Mouse (Mus musculus) layer of hippocampus, postnatal 14 days (tissue): ENCODE data around the gene Zscan26. TPM values are rescaled to one million over a fixed set of nuclear protein-coding genes. Genes with fewer than 3 reads are reported as not detected.
"Not testable (repeated sequence)": the region's sequence is repeated elsewhere in the genome, so short reads cannot be mapped to it uniquely, and the experiment has no call there.

Source experiments
- DNase-seq, 2 experiments: peaks; one replicate each; pipeline ENCODE4 v3.0.0; 2021 to 2022; ENCODE audit warnings: low spot score in 2 of 2, mixed read lengths in 1 of 2
- total RNA-seq, 2 experiments: library from RNA; stranded (reverse); gene quantifications; 2 replicates each; pipeline ENCODE4 v1.2.3; 2021

Zscan26 gene
- total RNA-seq, 2 experiments from 2014 or later = 33.9 to 35.6 TPM

DNA sequence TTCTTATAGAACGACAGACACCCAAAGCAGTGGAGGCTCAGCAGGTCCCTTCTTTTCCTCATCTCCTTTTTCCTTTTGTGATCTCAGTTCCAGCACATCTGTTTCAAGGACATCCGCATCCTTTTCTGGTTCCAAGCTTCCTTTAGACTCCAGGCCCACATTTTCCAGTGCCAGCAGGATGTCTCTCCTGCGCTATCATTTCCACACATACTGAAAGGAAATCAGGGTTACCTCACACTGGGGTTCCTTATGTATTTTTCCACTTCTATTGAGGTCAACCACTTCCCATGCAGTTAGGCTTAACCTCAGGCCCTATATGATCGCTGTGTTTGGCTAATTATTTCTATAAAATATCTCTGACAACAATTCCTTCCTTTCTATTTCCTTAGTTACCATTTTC lies 18.1 kb downstream of the Zscan26 start:
- DNase-seq = no peak

DNA sequence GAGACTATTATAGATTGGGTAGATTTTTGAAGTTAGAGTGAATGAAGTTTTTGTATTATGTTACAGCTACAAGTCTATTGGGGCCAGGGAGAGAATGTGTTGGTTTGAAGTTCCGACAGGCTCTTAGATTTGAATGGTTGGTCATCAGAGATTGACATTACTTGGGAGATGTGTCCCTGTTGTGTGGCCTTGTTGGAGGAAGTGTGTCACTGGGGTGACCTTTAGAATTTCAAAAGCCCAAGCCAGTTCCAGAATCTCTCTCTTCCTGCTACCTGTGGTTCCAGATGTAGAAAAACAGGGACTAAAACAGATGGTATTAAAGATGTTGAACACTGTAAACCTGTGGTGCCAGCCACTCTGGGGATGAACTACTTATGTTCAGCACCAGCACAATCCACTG lies 25.9 kb downstream of the Zscan26 start:
- DNase-seq = no peak

GRCm38 (mm10) chr13:21423301-21423700 lies 30.2 kb downstream of the Zscan26 start:
- DNase-seq = no peak

- no peak for DNase-seq
Measured at GRCm38 (mm10) chr13:21418865-21419264, 34.7 kb downstream of the Zscan26 start.

GRCm38 (mm10) chr13:21417298-21418010 lies 36.1 kb downstream of the Zscan26 start:
- no peak for DNase-seq

DNA sequence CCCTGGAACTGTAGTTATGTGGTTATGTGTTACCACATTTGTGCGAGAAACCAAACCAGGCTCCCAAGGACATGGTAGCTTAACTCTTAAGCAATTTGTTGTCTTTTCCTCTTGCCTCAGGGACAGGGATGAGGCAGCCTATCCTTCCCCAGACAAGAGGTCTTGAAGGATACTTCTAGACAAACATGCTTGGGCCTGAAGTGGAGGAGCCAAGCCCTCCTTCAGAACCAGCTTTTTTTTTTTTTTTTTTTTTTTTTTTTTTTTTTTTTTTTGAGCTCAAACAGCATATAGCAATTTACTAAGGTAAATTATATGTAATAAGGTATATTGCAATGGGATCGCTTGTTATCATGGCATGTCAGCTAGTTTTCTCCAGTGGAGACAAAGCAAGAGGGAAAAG lies 37.8 kb downstream of the Zscan26 start:
- DNase-seq = no peak

DNA sequence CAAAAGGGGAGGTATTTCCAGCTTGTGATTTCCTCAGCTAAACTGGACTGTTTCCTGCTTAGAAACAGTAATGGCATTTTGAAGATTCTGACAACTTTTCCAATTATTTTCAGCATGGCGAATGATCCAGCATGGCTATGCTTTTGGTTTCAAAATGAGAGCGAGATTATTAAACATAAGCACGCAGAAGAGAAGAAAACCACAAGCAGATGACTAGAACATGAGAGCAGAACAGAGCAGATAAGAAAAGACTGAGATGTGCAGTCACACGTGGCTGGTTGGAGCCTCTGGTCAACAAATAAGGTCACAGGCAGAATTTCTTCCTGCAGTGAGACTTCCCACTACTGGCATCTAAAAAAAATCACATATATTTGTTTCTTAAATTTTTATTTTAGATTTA lies 38.3 kb downstream of the Zscan26 start:
- DNase-seq = no peak

DNA sequence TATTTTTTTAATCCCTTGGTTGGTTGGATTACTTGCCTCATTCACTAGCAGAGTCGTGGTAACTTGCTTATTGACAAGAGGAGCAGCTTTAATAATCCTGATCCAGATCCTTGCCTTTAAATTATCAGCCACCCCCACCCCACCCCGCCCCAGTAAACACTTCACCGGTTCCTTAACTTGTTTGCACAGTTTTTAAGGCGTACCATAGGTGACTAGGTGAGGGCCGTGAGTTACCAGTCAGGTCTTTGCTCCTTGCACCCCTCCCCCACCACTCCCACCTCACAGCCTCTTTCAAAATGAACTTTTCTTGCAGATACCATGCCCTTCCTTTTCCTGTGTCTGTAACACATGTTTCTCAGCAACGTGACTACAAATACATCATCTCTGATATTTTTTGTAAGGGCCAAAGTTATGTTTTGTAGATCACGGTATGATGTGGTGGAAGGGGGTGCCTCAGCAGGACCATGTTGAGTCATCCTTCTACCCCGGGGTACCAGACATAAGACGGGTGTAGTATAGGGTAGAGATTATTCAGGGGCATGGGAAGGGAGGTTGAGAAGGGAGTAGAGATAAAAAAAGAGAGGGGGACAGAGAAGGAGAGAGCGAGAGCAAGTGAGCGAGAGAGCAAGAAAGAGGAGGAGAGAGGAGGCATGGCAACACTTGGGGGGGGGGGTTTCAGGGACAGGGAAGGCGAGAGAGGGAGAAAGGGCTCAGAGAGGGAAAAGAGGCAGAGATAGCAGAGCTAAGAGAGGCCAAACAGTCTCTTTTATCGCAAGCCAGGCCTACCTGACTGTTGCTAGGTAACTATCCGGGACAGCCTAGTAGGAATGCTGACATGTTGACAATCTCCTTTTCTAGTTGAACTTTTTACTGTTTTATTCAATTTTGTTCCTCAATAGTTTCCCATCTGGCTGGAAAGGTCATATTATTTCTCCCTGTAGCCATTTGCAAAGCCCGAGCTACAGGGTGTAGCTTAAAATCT lies 39.0 kb downstream of the Zscan26 start:
- no peak for DNase-seq

- DNase-seq = no peak
Measured at GRCm38 (mm10) chr13:21408805-21409459, 44.6 kb downstream of the Zscan26 start.

DNA sequence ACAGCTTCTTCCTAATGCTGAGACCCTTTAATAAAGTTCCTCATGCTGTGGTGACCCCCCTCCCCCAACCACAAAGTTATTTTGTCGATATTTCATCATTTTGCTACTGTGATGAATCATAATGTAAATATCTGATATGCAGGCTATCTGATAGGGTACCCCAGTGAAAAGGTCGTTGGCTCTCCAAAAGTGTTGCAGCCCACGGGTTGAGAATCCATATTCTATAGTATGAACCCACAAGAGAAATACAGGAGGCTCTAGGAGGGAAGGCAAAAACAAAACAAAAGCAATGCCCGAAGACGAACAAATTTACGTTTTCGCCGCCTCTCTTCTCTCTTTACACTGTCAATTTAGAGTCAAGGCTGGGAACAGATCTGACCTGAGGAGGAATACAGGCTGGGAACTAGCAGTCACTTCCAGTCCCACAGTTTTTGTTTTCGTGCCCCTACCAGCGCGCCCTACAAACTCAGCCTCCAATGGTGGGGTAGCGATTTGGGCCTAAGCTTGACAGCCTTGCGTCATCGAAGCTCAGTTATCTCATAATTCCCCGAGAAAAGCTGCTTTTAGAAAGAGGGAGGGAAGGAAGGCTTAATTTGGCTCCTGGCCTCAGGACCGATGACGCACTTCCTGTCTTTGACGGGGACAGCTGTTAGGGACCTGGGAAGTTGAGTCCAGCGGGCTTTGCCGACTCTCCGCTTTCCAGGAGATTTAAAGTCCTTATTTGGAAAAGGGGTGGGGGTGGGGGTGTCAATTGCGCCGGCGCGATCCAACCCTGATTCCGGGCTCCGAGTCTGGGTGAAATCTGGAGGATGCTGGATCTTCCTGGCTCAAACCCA lies 45.3 kb downstream of the Zscan26 start:
- peak; percentile 79 to 92 for DNase-seq

GRCm38 (mm10) chr13:21407341-21407740 lies 46.2 kb downstream of the Zscan26 start:
- no peak for DNase-seq

DNA sequence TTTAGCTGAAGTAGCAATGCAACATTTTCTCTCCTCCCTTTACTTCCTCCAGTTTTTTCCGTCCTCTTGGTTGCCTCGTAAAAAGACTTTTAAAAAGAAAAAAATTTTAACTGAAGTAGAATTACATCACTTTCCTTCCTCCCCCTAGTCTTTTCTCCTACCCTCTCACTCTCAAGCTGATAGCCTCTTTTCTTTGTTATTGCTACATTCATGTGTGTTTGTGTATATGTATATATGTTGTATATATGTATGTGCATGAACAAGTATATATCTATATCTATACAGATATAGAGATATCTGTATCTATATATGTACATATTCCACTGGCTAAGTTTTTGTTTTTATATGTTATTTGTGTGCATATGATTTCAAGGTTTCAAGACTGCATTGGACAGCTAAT lies 50.7 kb downstream of the Zscan26 start:
- DNase-seq = no peak

DNA sequence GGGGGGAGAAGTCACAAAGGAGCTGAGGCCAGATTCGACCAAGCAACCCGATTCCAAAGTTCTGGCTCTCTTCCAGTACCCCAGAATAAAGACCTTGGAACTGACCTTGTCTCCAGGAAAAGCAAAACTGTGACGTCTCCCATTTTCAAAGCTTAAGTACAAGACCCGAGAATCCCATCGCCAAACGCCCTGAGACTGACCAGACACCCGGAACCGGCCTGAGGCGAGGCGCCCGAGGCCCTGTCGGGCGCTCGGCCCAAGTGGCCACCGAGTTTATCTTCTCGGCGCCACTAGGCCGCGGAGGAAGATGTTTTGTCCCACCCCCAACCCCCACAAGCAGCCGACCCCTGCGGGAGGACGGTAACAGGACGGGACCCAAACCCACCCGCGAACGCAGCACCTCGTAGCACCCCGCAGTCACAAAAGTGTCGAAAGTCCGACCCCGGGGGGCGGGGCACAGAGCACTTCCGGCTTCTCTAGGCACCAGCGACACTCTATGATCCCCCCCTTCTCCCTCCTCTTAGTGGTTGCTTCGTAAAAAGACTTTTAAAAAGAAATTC lies 51.2 kb downstream of the Zscan26 start, which contains the start of gene Zkscan3:
Gene Zkscan3, minus strand, starts transcription at position 469 of the 560 bp plus-strand sequence.
- peak; percentile 78 to 87 for DNase-seq

DNA sequence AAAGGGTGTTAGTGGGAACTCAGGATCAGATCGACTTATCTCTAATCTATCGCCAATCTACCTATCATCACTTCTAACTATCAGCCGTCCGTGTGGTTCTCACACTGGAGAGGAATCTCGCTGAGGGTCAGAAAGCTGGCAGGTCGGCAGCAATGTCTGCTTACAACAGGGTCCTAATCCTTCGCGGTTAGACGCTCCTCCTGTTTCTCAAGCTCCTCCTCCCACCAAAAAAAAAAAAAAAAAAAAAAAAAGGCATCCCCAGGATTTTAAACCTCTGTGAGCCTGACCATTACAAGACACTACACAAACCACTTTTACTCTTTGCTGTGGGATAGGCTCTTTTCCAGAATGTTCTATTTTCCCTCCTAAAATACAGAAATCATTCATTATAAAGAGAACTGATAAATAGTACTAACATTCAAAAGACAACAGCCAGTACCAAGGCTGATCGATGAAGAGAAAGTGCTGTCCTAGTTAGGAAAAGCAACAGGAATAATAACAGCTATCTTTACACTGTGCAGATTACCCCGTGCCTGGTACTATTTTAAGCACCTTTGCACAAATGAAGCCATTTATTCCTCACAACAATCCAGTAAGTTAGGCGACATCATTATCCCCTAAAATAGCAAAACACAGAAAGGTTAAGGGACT lies 51.8 kb downstream of the Zscan26 start:
- DNase-seq = no peak

- DNase-seq = no peak
Measured at GRCm38 (mm10) chr13:21401166-21401565, 52.4 kb downstream of the Zscan26 start.

DNA sequence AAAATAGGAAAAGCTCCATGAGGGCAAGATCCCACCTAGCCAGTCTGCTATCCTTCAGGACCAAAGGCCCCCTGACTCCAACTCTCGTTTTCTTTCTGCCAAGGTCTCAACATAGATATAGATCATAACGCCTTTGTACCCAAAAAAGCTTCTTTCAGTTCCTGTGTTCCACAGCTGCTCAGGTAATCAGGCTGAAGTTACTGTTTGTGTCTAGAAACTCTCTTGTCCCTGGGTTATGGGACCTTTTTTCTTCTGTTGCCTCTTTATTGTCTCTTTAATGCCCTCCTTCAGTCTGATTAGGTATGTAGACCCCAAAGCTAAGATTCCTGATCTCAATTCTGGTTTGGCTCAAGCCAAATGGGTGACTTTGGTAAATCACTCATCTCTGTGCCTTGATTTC lies 56.0 kb downstream of the Zscan26 start:
- DNase-seq = no peak

DNA sequence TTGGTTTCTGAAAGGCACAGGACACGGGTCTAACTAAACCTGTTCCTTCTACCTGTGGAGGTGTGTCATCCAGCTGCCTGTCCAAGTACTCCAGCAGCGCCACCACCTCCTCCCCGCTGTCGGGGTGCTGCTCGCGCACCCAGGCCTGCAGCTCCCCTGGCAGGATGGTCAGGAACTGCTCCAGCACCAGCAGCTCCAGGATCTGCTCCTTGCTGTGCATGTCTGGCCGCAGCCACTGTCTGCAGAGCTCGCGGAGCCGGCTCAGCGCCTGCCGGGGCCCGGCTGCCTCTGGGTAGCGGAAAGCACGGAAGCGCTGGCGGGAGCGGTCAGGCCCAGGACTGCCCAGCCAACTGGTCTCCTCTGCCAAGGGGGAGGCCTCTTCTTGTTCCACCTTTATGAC lies 57.5 kb downstream of the Zscan26 start:
- DNase-seq = not testable (repeated sequence)

DNA sequence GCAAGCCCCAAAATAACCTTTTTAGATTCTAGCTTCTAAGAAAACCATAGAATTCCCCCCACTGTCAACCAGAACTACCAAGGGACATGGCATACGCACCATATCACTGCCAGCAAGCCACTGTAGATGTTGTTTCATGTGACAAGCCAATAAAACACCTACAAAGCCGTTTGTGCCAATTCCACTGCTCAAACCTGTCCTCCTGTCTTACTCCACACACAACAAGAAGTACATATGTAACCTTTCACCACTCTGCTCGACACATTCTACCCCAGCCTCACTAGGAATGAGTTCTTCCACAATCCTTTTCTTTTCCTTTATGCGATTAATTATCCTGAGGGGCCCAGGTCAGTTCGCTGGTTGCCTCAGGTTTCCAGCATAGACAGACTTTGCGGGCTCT lies 57.9 kb downstream of the Zscan26 start:
- DNase-seq = no peak

GRCm38 (mm10) chr13:21395211-21395610 lies 58.3 kb downstream of the Zscan26 start:
- no peak for DNase-seq
